Comparison of ENCODE assay signal across 23 mouse cellular contexts in the genomic region with DNA sequence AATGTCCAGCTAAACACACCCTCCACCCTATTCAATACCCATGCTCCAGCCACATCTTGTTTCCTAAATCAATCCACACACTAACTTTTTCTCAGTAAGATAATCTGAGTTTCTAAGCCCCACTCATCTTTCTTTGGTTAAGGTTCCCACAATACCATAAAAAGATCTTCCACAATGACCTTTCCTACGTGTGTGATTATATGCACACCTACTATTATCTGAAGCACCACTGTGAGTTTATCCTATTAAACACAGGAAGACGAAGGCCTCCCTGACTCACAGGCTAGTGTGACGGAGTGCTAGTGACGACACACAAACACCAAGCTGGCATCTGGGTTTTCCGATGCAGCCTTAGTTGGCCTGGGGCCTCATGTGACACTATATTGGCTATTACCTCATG. TPM values are rescaled to one million over a fixed set of nuclear protein-coding genes. Genes with fewer than 3 reads are reported as not detected.
DNase-seq lines count a peak whose midpoint lies in the region; ATAC-seq and TF ChIP-seq lines count a peak whose summit lies in the region.
"Had no signal": no experiment of that assay in that cellular context is flagged by ENCODE, and none has a peak within 500 bp of the region (broad histone marks: within the 10 kb centered on the region; RNA-seq: fewer than 3 reads in every experiment).

No protein-coding gene starts in this region.

- no peaks in the 10 kb centered on the region for H3K27me3 ChIP-seq in kidney, embryonic 14.5 days (ENCODE audit: control insufficient read depth, insufficient read depth, low read length)
- no peaks in the 10 kb centered on the region for H3K27me3 ChIP-seq in ES-Bruce4 (ENCODE audit: control insufficient read depth, insufficient read depth, low read length, poor library complexity, severe bottlenecking)
- no peaks in the 10 kb centered on the region for H3K27me3 ChIP-seq in midbrain, embryonic 10.5 days (ENCODE audit: low read depth, poor library complexity, severe bottlenecking)
- H3K27me3 ChIP-seq: embryonic facial prominence, embryonic 12.5 days; forebrain, embryonic 13.5 days; forebrain, embryonic 15.5 days; Patski had no signal

- no peak for DNase-seq in kidney, postnatal 36 days
- DNase-seq in adipocyte (ENCODE audit: low spot score) = peak; percentile 97
- DNase-seq in heart, postnatal 14 days = no peak
- DNase-seq in midbrain, embryonic 10.5 days (ENCODE audit: low spot score) = no peak
- DNase-seq: adrenal gland, adult 2 months; adrenal gland, postnatal 10 days; adrenal gland, postnatal 25 days; cerebellum, adult 11 months; cerebellum, adult 18-20 months; cerebellum, adult 8-10 months; cerebellum, adult 9-11 months; cerebellum, postnatal 14 days; cerebellum, postnatal 36 days; forebrain, postnatal 0 days had no signal

- no peak overlapping the region for H3K4me2 ChIP-seq in kidney, embryonic 14.5 days (replicated peaks; ENCODE audit: low read depth, low read length)
- H3K4me2 ChIP-seq: embryonic facial prominence, embryonic 12.5 days; forebrain, embryonic 13.5 days; forebrain, embryonic 15.5 days had no signal

- TF ChIP-seq EP300 in ES-Bruce4 (IDR thresholded peaks at IDR 0.05; ENCODE audit: insufficient read depth, low read depth, low read length) = no peak

- no peak overlapping the region for H3K27ac ChIP-seq in kidney, embryonic 14.5 days (ENCODE audit: low read depth, low read length)
- peak overlapping the region; percentile 38; the same call in 1 of the 2 replicates for H3K27ac ChIP-seq in ES-Bruce4 (ENCODE audit: insufficient read depth, low read length)
- H3K27ac ChIP-seq in midbrain, embryonic 10.5 days (replicated peaks) = no peak overlapping the region
- H3K27ac ChIP-seq: embryonic facial prominence, embryonic 10.5 days; embryonic facial prominence, embryonic 12.5 days; forebrain, embryonic 13.5 days; forebrain, embryonic 15.5 days had no signal

- WGBS in kidney, embryonic 14.5 days = 91% methylated on average over 5 of the region's 5 CpGs
- WGBS in midbrain, embryonic 10.5 days = 94% methylated on average over 5 of the region's 5 CpGs

- H3K4me1 ChIP-seq in kidney, embryonic 14.5 days (ENCODE audit: control insufficient read depth, insufficient read depth, low read length) = no peaks in the 10 kb centered on the region
- no peaks in the 10 kb centered on the region for H3K4me1 ChIP-seq in ES-Bruce4 (ENCODE audit: control insufficient read depth, insufficient read depth, low read length)
- no peaks in the 10 kb centered on the region for H3K4me1 ChIP-seq in midbrain, embryonic 10.5 days
- H3K4me1 ChIP-seq: embryonic facial prominence, embryonic 10.5 days; embryonic facial prominence, embryonic 12.5 days; forebrain, embryonic 13.5 days; forebrain, embryonic 15.5 days had no signal

- intact Hi-C loops in heart, postnatal 14 days (cut with DNase I) = no loop called here

- TF ChIP-seq CTCF in ES-Bruce4 (IDR thresholded peaks at IDR 0.05; ENCODE audit: low read depth, low read length) = no peak

- no peak for TF ChIP-seq POLR2A in ES-Bruce4 (IDR thresholded peaks at IDR 0.05; ENCODE audit: insufficient read depth, low read length)

- no peaks in the 10 kb centered on the region for H3K9me3 ChIP-seq in kidney, embryonic 14.5 days (ENCODE audit: control insufficient read depth, low read length)
- no peaks in the 10 kb centered on the region for H3K9me3 ChIP-seq in ES-Bruce4 (replicated peaks; ENCODE audit: control insufficient read depth, insufficient read depth, low read length, poor library complexity, severe bottlenecking)
- no peaks in the 10 kb centered on the region for H3K9me3 ChIP-seq in midbrain, embryonic 10.5 days (replicated peaks)
- H3K9me3 ChIP-seq: embryonic facial prominence, embryonic 10.5 days; embryonic facial prominence, embryonic 12.5 days; forebrain, embryonic 13.5 days; forebrain, embryonic 15.5 days; G1E had no signal

- no peak overlapping the region for H3K9ac ChIP-seq in kidney, embryonic 14.5 days (ENCODE audit: low read depth, low read length)
- no peak overlapping the region for H3K9ac ChIP-seq in ES-Bruce4 (ENCODE audit: low read depth, poor library complexity, severe bottlenecking)
- H3K9ac ChIP-seq: embryonic facial prominence, embryonic 12.5 days; forebrain, embryonic 13.5 days; forebrain, embryonic 15.5 days; forebrain, postnatal 0 days had no signal

- H3K36me3 ChIP-seq in kidney, embryonic 14.5 days (ENCODE audit: control insufficient read depth, insufficient read depth, low read length) = peaks cover 93% of the 10 kb centered on the region
- peaks cover 81% of the 10 kb centered on the region for H3K36me3 ChIP-seq in ES-Bruce4 (ENCODE audit: control insufficient read depth, insufficient read depth, low read length, poor library complexity, severe bottlenecking)
- peaks cover 97% of the 10 kb centered on the region for H3K36me3 ChIP-seq in midbrain, embryonic 10.5 days

- H3K4me3 ChIP-seq in kidney, embryonic 14.5 days (ENCODE audit: low read length) = no peak overlapping the region
- H3K4me3 ChIP-seq in ES-Bruce4 (ENCODE audit: low read depth, low read length) = no peak overlapping the region
- no peak overlapping the region for H3K4me3 ChIP-seq in midbrain, embryonic 10.5 days
- H3K4me3 ChIP-seq: embryonic facial prominence, embryonic 10.5 days; embryonic facial prominence, embryonic 12.5 days; forebrain, embryonic 13.5 days; forebrain, embryonic 15.5 days had no signal

- ATAC-seq in kidney, embryonic 14.5 days (ENCODE audit: low FRiP score, low TSS enrichment) = 0 out of 2 replicates have a peak, but pooled peaks have one; percentile 9
- ATAC-seq: activated CD4-positive, CD25-positive, alpha-beta regulatory T cell, adult 4 months; forebrain, embryonic 13.5 days; forebrain, embryonic 15.5 days; forebrain, postnatal 0 days; Patski had no signal

RNA-seq across cellular contexts. Expression of a gene that starts 17.6 kb away (rescaled TPM):
- 38.6 and 65.6 TPM in 2 replicates for polyA plus RNA-seq in kidney, embryonic 14.5 days (2014; fragmentation: Nextera tagmentation; extraction: Ambion mirVana)
- 325 and 334 TPM in 2 replicates for polyA plus RNA-seq in ES-Bruce4 (2011; ENCODE audit: insufficient read depth, insufficient read length, low read depth, missing spikeins)
- total RNA-seq in heart, postnatal 14 days (2021) = 10 to 100 TPM; 52.3 to 52.5 TPM
- polyA plus RNA-seq in midbrain, embryonic 10.5 days (2016; fragmentation: Nextera tagmentation; extraction: Ambion mirVana) = 60.6 and 66.7 TPM in 2 replicates

RNA-seq across cellular contexts. Expression of a gene that starts 53.2 kb away (rescaled TPM):
- polyA plus RNA-seq in kidney, embryonic 14.5 days (2014; fragmentation: Nextera tagmentation; extraction: Ambion mirVana) = 7.5 and 12.5 TPM in 2 replicates
- polyA plus RNA-seq in ES-Bruce4 (2011; ENCODE audit: insufficient read depth, insufficient read length, low read depth, missing spikeins) = 19.7 and 25.0 TPM in 2 replicates
- total RNA-seq in heart, postnatal 14 days (2021) = 1 to 10 TPM; 6.3 to 6.6 TPM
- 19.5 and 24.8 TPM in 2 replicates for polyA plus RNA-seq in midbrain, embryonic 10.5 days (2016; fragmentation: Nextera tagmentation; extraction: Ambion mirVana)
